Comparison of ENCODE assay signal across 9 mouse cellular contexts in genomic region chr5:65951513-65951909, GRCm38 (mm10). TPM values are rescaled to one million over a fixed set of nuclear protein-coding genes. Genes with fewer than 3 reads are reported as not detected.
DNase-seq lines count a peak whose midpoint lies in the region; ATAC-seq and TF ChIP-seq lines count a peak whose summit lies in the region.
"Had no signal": no experiment of that assay in that cellular context is flagged by ENCODE, and none has a peak within 500 bp of the region (broad histone marks: within the 10 kb centered on the region; RNA-seq: fewer than 3 reads in every experiment).

No protein-coding gene starts in this region.

- H3K4me3 ChIP-seq in liver, embryonic 14.5 days (ENCODE audit: insufficient read depth in 1 of 2, low read depth in 2 of 2, low read length in 2 of 2) = no peak overlapping the region
- H3K4me3 ChIP-seq in liver, embryonic 12.5 days = no peak overlapping the region
- H3K4me3 ChIP-seq in hindbrain, postnatal 0 days (ENCODE audit: low read length) = no peak overlapping the region
- no peak overlapping the region for H3K4me3 ChIP-seq in heart, embryonic 12.5 days
- H3K4me3 ChIP-seq: heart, embryonic 13.5 days had no signal

- no peak overlapping the region for H3K9ac ChIP-seq in liver, embryonic 14.5 days (replicated peaks)
- H3K9ac ChIP-seq in liver, embryonic 12.5 days = no peak overlapping the region
- H3K9ac ChIP-seq in hindbrain, postnatal 0 days (replicated peaks; ENCODE audit: low read length) = no peak overlapping the region
- no peak overlapping the region for H3K9ac ChIP-seq in heart, embryonic 12.5 days
- H3K9ac ChIP-seq: heart, embryonic 13.5 days had no signal

- H3K27ac ChIP-seq in liver, embryonic 14.5 days = no peak overlapping the region
- no peak overlapping the region for H3K27ac ChIP-seq in liver, embryonic 12.5 days
- peak overlapping the region; percentile 86; the same call in 1 of the 2 replicates for H3K27ac ChIP-seq in hindbrain, postnatal 0 days
- no peak overlapping the region for H3K27ac ChIP-seq in heart, embryonic 12.5 days (ENCODE audit: poor library complexity, severe bottlenecking)
- H3K27ac ChIP-seq: heart, embryonic 13.5 days had no signal

- TF ChIP-seq CTCF in liver, embryonic 14.5 days (IDR thresholded peaks at IDR 0.05; ENCODE audit: low read depth) = peak; percentile 69
- TF ChIP-seq CTCF in hindbrain, postnatal 0 days (IDR thresholded peaks at IDR 0.05; ENCODE audit: low read depth) = peak; percentile 52

- DNase-seq in liver, embryonic 14.5 days (ENCODE audit: low read depth in 3 of 3, low spot score in 3 of 3) = no peak
- DNase-seq in R1 (ENCODE audit: low read depth, low spot score) = peak; percentile 89
- peak; percentile 44 for DNase-seq in hindbrain, postnatal 0 days (ENCODE audit: low spot score)
- DNase-seq in testis, postnatal 14 days (ENCODE audit: low spot score) = peak; percentile 55
- no peak for DNase-seq in urinary bladder, postnatal 4 days (ENCODE audit: low spot score in 2 of 2)
- no peak for DNase-seq in frontal cortex, postnatal 36 days (ENCODE audit: low spot score in 2 of 2)

- ATAC-seq in liver, embryonic 14.5 days (ENCODE audit: insufficient read depth) = no peak
- no peak for ATAC-seq in liver, embryonic 12.5 days
- no peak for ATAC-seq in hindbrain, postnatal 0 days
- no peak for ATAC-seq in heart, embryonic 12.5 days (ENCODE audit: insufficient number of reproducible peaks, low FRiP score)

- no peak overlapping the region for H3K4me2 ChIP-seq in liver, embryonic 14.5 days (ENCODE audit: low read depth)
- H3K4me2 ChIP-seq in liver, embryonic 12.5 days = no peak overlapping the region
- no peak overlapping the region for H3K4me2 ChIP-seq in hindbrain, postnatal 0 days (ENCODE audit: low read depth, low read length)
- H3K4me2 ChIP-seq in heart, embryonic 12.5 days = no peak overlapping the region
- H3K4me2 ChIP-seq: heart, embryonic 13.5 days had no signal

- 33% methylated on average over 4 of the region's 4 CpGs for WGBS in liver, embryonic 14.5 days (ENCODE audit: insufficient replicate concordance)
- 41% methylated on average over 4 of the region's 4 CpGs for WGBS in liver, embryonic 12.5 days (ENCODE audit: insufficient replicate concordance)
- WGBS in hindbrain, postnatal 0 days = 72% methylated on average over 4 of the region's 4 CpGs
- 62% methylated on average over 4 of the region's 4 CpGs for WGBS in heart, embryonic 12.5 days

- H3K9me3 ChIP-seq in liver, embryonic 14.5 days (ENCODE audit: control insufficient read depth, low read length) = no peaks in the 10 kb centered on the region
- H3K9me3 ChIP-seq in liver, embryonic 12.5 days (replicated peaks) = no peaks in the 10 kb centered on the region
- no peaks in the 10 kb centered on the region for H3K9me3 ChIP-seq in hindbrain, postnatal 0 days (ENCODE audit: low read length)
- no peaks in the 10 kb centered on the region for H3K9me3 ChIP-seq in heart, embryonic 12.5 days (replicated peaks)
- H3K9me3 ChIP-seq: heart, embryonic 13.5 days had no signal

- TF ChIP-seq EP300 in liver, embryonic 14.5 days (IDR thresholded peaks at IDR 0.05; ENCODE audit: low read depth) = no peak

- H3K36me3 ChIP-seq in liver, embryonic 14.5 days (replicated peaks; ENCODE audit: control insufficient read depth, insufficient read depth, low read depth) = no peaks in the 10 kb centered on the region
- H3K36me3 ChIP-seq in liver, embryonic 12.5 days = no peaks in the 10 kb centered on the region
- H3K36me3 ChIP-seq in hindbrain, postnatal 0 days (ENCODE audit: insufficient read depth, low read length) = no peaks in the 10 kb centered on the region
- no peaks in the 10 kb centered on the region for H3K36me3 ChIP-seq in heart, embryonic 12.5 days
- H3K36me3 ChIP-seq: heart, embryonic 13.5 days had no signal

- no peaks in the 10 kb centered on the region for H3K27me3 ChIP-seq in liver, embryonic 14.5 days (ENCODE audit: control insufficient read depth, insufficient read depth, low read length)
- peaks cover 6% of the 10 kb centered on the region; the same call in 1 of the 2 replicates for H3K27me3 ChIP-seq in liver, embryonic 12.5 days (replicated peaks)
- H3K27me3 ChIP-seq in hindbrain, postnatal 0 days (ENCODE audit: insufficient read depth, low read length) = no peaks in the 10 kb centered on the region
- H3K27me3 ChIP-seq in heart, embryonic 12.5 days (replicated peaks) = no peaks in the 10 kb centered on the region
- H3K27me3 ChIP-seq: heart, embryonic 13.5 days had no signal

- peaks cover 0 to 5% of the 10 kb centered on the region in 2 experiments; a peak in 2 of 4 replicates for H3K4me1 ChIP-seq in liver, embryonic 14.5 days (replicated peaks; ENCODE audit: control insufficient read depth in 2 of 2, insufficient read depth in 2 of 2, low read length in 1 of 2)
- H3K4me1 ChIP-seq in liver, embryonic 12.5 days = 0 out of 2 replicates have a peak, but pooled peaks cover 6% of the 10 kb centered on the region
- peaks cover 11% of the 10 kb centered on the region for H3K4me1 ChIP-seq in hindbrain, postnatal 0 days (ENCODE audit: insufficient read depth, low read length)
- peaks cover 13% of the 10 kb centered on the region for H3K4me1 ChIP-seq in heart, embryonic 12.5 days (replicated peaks)

RNA-seq across cellular contexts. Expression of gene Chrna9, which starts 16.8 kb away (rescaled TPM):
- not detected in 2 replicates for polyA plus RNA-seq in liver, embryonic 14.5 days (2012; rRNA removed)
- polyA plus RNA-seq in liver, embryonic 14.5 days (2014; fragmentation: Nextera tagmentation; extraction: Ambion mirVana) = not detected in 2 replicates
- polyA plus RNA-seq in liver, embryonic 12.5 days (2016; fragmentation: Nextera tagmentation; extraction: Ambion mirVana) = not detected in 2 replicates
- total RNA-seq in hindbrain, postnatal 0 days (2014; rRNA removed) = not detected in 2 replicates
- not detected in 2 replicates for polyA plus RNA-seq in hindbrain, postnatal 0 days (2015; fragmentation: Nextera tagmentation; extraction: Ambion mirVana)
- 0.26 TPM in 1 of 2 replicates, not detected in the other for polyA plus RNA-seq in heart, embryonic 12.5 days (2016; fragmentation: Nextera tagmentation; extraction: Ambion mirVana)
- polyA plus RNA-seq: heart, embryonic 13.5 days had no signal

RNA-seq across cellular contexts. Expression of gene 9130230L23Rik, which starts 52.6 kb away (rescaled TPM):
- polyA plus RNA-seq in liver, embryonic 14.5 days (2012; rRNA removed) = 0.02 and 0.05 TPM in 2 replicates
- polyA plus RNA-seq in liver, embryonic 14.5 days (2014; fragmentation: Nextera tagmentation; extraction: Ambion mirVana) = not detected in 2 replicates
- polyA plus RNA-seq in liver, embryonic 12.5 days (2016; fragmentation: Nextera tagmentation; extraction: Ambion mirVana) = 0.18 TPM in 1 of 2 replicates, not detected in the other
- 0.18 TPM in 1 of 2 replicates, not detected in the other for total RNA-seq in hindbrain, postnatal 0 days (2014; rRNA removed)
- 0.37 TPM in 1 of 2 replicates, not detected in the other for polyA plus RNA-seq in hindbrain, postnatal 0 days (2015; fragmentation: Nextera tagmentation; extraction: Ambion mirVana)
- polyA plus RNA-seq in heart, embryonic 12.5 days (2016; fragmentation: Nextera tagmentation; extraction: Ambion mirVana) = 0.29 and 0.31 TPM in 2 replicates
- polyA plus RNA-seq: heart, embryonic 13.5 days had no signal

Comparison
In these comparisons a context has a peak if more than half of its experiments do, and no peak if none do; other contexts are left out.
1. DNase-seq: peak in R1 (single experiment), hindbrain, postnatal 0 days (single experiment) and testis, postnatal 14 days (single experiment); none in liver, embryonic 14.5 days (0 of 3), urinary bladder, postnatal 4 days (0 of 2) and frontal cortex, postnatal 36 days (0 of 2).